Mouse (Mus musculus) MEL (cell line): ENCODE measurements around the gene Faap100.
"Not testable (repeated sequence)": the region's sequence is repeated elsewhere in the genome, so short reads cannot be mapped to it uniquely, and the experiment has no call there.

Source experiments
- CTCF ChIP-seq, 3 experiments: IDR thresholded peaks in 2 of 3; conservative IDR thresholded peaks in 1 of 3; 2 replicates each; pipeline ENCODE4 v1.5.1; 2011 to 2012; ENCODE audit warnings: low read length in 3 of 3, low read depth in 2 of 3, mild to moderate bottlenecking in 2 of 3, improper control_type of control experiment in 1 of 3, inconsistent platforms in 1 of 3, mixed read lengths in 1 of 3, moderate library complexity in 1 of 3; ENCODE audit not compliant: control insufficient read depth in 1 of 3, insufficient read depth in 1 of 3, poor library complexity in 1 of 3, severe bottlenecking in 1 of 3
- E2F4 ChIP-seq: IDR thresholded peaks from 2 replicates; pipeline ENCODE4 v1.6.1; 2011; ENCODE audit warnings: low read depth, low read length, improper control_type of control experiment, borderline replicate concordance
- GABPA ChIP-seq: IDR thresholded peaks from 2 replicates; pipeline ENCODE4 v1.6.1; 2012; ENCODE audit warnings: low read depth, mild to moderate bottlenecking, inconsistent platforms, low read length, improper control_type of control experiment, moderate library complexity
- HCFC1 ChIP-seq: IDR thresholded peaks from 2 replicates; pipeline ENCODE4 v1.6.1; 2012; ENCODE audit warnings: low read depth, mild to moderate bottlenecking, inconsistent platforms, low read length, improper control_type of control experiment, moderate library complexity
- POLR2A ChIP-seq, 2 experiments: IDR thresholded peaks; 2 replicates each; pipeline ENCODE4 v1.6.1; 2011 to 2012; ENCODE audit warnings: low read length in 2 of 2, mild to moderate bottlenecking in 2 of 2, control low read depth in 1 of 2, improper control_type of control experiment in 1 of 2, low read depth in 1 of 2, moderate library complexity in 1 of 2; ENCODE audit not compliant: control insufficient read depth in 1 of 2, insufficient read depth in 1 of 2, poor library complexity in 1 of 2
- USF1 ChIP-seq: IDR thresholded peaks from 2 replicates; pipeline ENCODE4 v1.6.1; 2014; ENCODE audit warnings: low read depth, mild to moderate bottlenecking, inconsistent platforms, low read length, improper control_type of control experiment, moderate library complexity
- ZC3H11A ChIP-seq: IDR thresholded peaks from 2 replicates; pipeline ENCODE4 v1.6.1; 2012; ENCODE audit warnings: low read depth, mild to moderate bottlenecking, inconsistent platforms, low read length, improper control_type of control experiment

DNA sequence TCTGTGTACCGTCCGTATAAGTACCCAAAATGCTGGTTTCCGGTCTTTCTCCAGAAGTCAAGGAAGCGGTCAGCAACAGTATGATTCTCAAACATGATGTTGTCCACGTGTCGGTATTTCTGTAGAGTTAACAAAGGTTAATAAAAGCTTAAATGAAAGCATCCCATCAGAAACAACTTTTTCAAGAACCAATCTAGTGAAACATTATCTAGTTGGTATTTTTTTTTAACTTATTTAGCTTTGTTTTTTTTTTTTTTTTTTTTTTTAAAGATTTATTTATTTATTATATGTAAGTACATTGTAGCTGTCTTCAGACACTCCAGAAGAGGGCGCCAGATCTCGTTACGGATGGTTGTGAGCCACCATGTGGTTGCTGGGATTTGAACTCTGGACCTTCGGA, 35.1 kb upstream of the Faap100 start:
- TF ChIP-seq HCFC1; E2F4; POLR2A (IDR thresholded peaks at IDR 0.05; ENCODE audit: control insufficient read depth in 1 of 2, insufficient read depth in 1 of 2, low read depth in 1 of 2, low read length in 2 of 2, poor library complexity in 1 of 2); USF1; GABPA; ZC3H11A: not testable (repeated sequence)
- 0 out of 6 replicates have a peak, but pooled peaks of 1 of the 3 experiments have one; percentile 3 for TF ChIP-seq CTCF (IDR thresholded peaks at IDR 0.05 in 2 of 3, conservative IDR thresholded peaks at IDR 0.05 in 1 of 3; ENCODE audit: control insufficient read depth in 1 of 3, insufficient read depth in 1 of 3, low read depth in 2 of 3, low read length in 3 of 3, poor library complexity in 1 of 3, severe bottlenecking in 1 of 3)
